Mouse (Mus musculus): ENCODE measurements at regions not wholly inside any gene's neighbourhood (a gene's known extent, or its start where the extent isn't known, plus 50 kb on each side); places are given as distances from the start of the nearest gene placed in this dataset.

DNA sequence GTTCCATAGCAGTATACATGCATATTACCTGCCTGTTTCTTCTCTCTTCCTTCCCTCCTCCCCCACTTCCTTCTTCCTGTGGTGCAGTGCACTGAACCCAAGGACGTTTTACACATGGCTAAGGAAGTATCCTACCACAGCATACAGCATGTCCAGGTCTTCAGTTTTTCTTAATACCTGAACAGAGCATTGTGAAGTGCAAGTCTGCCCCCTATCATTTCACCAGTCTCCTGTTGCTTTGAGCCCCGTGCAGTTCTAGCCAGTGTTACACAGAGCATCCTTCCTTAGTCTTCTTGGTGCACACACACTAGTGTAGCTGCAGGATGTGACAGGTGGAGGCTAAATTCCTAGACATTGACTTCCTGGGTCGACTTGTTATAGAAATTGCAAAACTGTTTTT is 53.7 kb upstream of the Foxb1 start:
- H3K79me2 ChIP-seq (ENCODE audit: control insufficient read depth, insufficient read depth, low read length, poor library complexity), result no peaks in the 10 kb centered on the region
- no peak for DNase-seq (ENCODE audit: low read depth, low spot score)

GRCm38 (mm10) chr9:69823179-69823966 is 62.6 kb upstream of the Foxb1 start:
- no peak for DNase-seq (ENCODE audit: low read depth, low spot score)
- H3K9me3 ChIP-seq (replicated peaks; ENCODE audit: insufficient read depth, low read length), result no peaks in the 10 kb centered on the region
- no peaks in the 10 kb centered on the region for H3K79me2 ChIP-seq (ENCODE audit: control insufficient read depth, insufficient read depth, low read length, poor library complexity)

More for the DNA sequence above, 53.7 kb upstream of the Foxb1 start:
- Histone ChIP-seq H3K27me3 (ENCODE audit: control insufficient read depth in 1 of 2, insufficient read depth in 2 of 2, low read length in 2 of 2) (no peaks in the 10 kb centered on the region), H3K27ac (ENCODE audit: control insufficient read depth, low read depth, low read length) (no peak overlapping the region), H3K9me3 (replicated peaks; ENCODE audit: insufficient read depth, low read length) (no peaks in the 10 kb centered on the region), H3K9ac (ENCODE audit: control insufficient read depth, low read depth, low read length, poor library complexity, severe bottlenecking) (no peak overlapping the region), H3K4me1 (ENCODE audit: control insufficient read depth in 1 of 2, insufficient read depth in 2 of 2, low read length in 2 of 2) (no peaks in the 10 kb centered on the region), H3K36me3 (ENCODE audit: control insufficient read depth in 1 of 2, insufficient read depth in 2 of 2, low read length in 2 of 2) (no peaks in the 10 kb centered on the region), H3K4me3 (ENCODE audit: control insufficient read depth in 1 of 2, insufficient read depth in 1 of 2, low read depth in 2 of 2, low read length in 2 of 2) (no peak overlapping the region)
- no peak for TF ChIP-seq GABPA (IDR thresholded peaks at IDR 0.05; ENCODE audit: low read depth, low read length)
- no peak for TF ChIP-seq MYC (IDR thresholded peaks at IDR 0.05; ENCODE audit: low read depth, low read length)
- no peak for TF ChIP-seq TAL1 (IDR thresholded peaks at IDR 0.05; ENCODE audit: low read length)
- no peak for TF ChIP-seq MAZ (IDR thresholded peaks at IDR 0.05; ENCODE audit: low read depth, low read length)
- TF ChIP-seq NRF1 (IDR thresholded peaks at IDR 0.05; ENCODE audit: insufficient read depth, low read depth, low read length, poor library complexity, severe bottlenecking), result no peak
- no peak for TF ChIP-seq ZKSCAN1 (IDR thresholded peaks at IDR 0.05; ENCODE audit: low read depth, low read length)
- no peak for TF ChIP-seq CHD1 (IDR thresholded peaks at IDR 0.05; ENCODE audit: low read depth, low read length)
- no peak for TF ChIP-seq ZNF384 (IDR thresholded peaks at IDR 0.05; ENCODE audit: low read depth, low read length)
- TF ChIP-seq TBP (IDR thresholded peaks at IDR 0.05; ENCODE audit: low read depth, low read length), result no peak
- no peak for TF ChIP-seq MXI1 (IDR thresholded peaks at IDR 0.05; ENCODE audit: low read depth, low read length)
- TF ChIP-seq MYB (IDR thresholded peaks at IDR 0.05; ENCODE audit: low read depth, low read length), result no peak
- TF ChIP-seq HCFC1 (IDR thresholded peaks at IDR 0.05; ENCODE audit: low read depth, low read length), result no peak

More at GRCm38 (mm10) chr9:69823179-69823966, 62.6 kb upstream of the Foxb1 start:
- TF ChIP-seq USF1 (IDR thresholded peaks at IDR 0.05; ENCODE audit: low read depth, low read length), result no peak
- no peak for TF ChIP-seq ZC3H11A (IDR thresholded peaks at IDR 0.05; ENCODE audit: low read depth, low read length)
- no peak for TF ChIP-seq ZMIZ1 (IDR thresholded peaks at IDR 0.05; ENCODE audit: low read depth, low read length)
- no peak for TF ChIP-seq POLR2AphosphoS5 (IDR thresholded peaks at IDR 0.05; ENCODE audit: borderline replicate concordance, low read depth, low read length)
- no peak for TF ChIP-seq TCF12 (IDR thresholded peaks at IDR 0.05; ENCODE audit: low read depth, low read length)
- no peak for TF ChIP-seq KAT2A (conservative IDR thresholded peaks at IDR 0.05; ENCODE audit: low read depth, low read length)
- TF ChIP-seq MYB (IDR thresholded peaks at IDR 0.05; ENCODE audit: low read depth, low read length), result no peak
- TF ChIP-seq JUND (IDR thresholded peaks at IDR 0.05; ENCODE audit: low read depth, low read length), result no peak
- no peak for TF ChIP-seq CHD1 (IDR thresholded peaks at IDR 0.05; ENCODE audit: low read depth, low read length)
- TF ChIP-seq POLR2AphosphoS2 (IDR thresholded peaks at IDR 0.05; ENCODE audit: low read length), result no peak
- TF ChIP-seq SIN3A (IDR thresholded peaks at IDR 0.05; ENCODE audit: low read length), result no peak
- TF ChIP-seq NELFE (IDR thresholded peaks at IDR 0.05; ENCODE audit: low read depth, low read length), result no peak
- no peak for TF ChIP-seq CTCF (IDR thresholded peaks at IDR 0.05 in 2 of 3, conservative IDR thresholded peaks at IDR 0.05 in 1 of 3; ENCODE audit: control insufficient read depth in 1 of 3, insufficient read depth in 1 of 3, low read depth in 2 of 3, low read length in 3 of 3, poor library complexity in 1 of 3, severe bottlenecking in 1 of 3)
- no peak for TF ChIP-seq RCOR1 (IDR thresholded peaks at IDR 0.05; ENCODE audit: low read depth, low read length)
- no peak for TF ChIP-seq GABPA (IDR thresholded peaks at IDR 0.05; ENCODE audit: low read depth, low read length)
- no peaks in the 10 kb centered on the region for H3K36me3 ChIP-seq (ENCODE audit: control insufficient read depth in 1 of 2, insufficient read depth in 2 of 2, low read length in 2 of 2)
- H3K27me3 ChIP-seq (ENCODE audit: control insufficient read depth in 1 of 2, insufficient read depth in 2 of 2, low read length in 2 of 2), result no peaks in the 10 kb centered on the region
- H3K4me1 ChIP-seq (ENCODE audit: control insufficient read depth in 1 of 2, insufficient read depth in 2 of 2, low read length in 2 of 2), result no peaks in the 10 kb centered on the region
- no peak overlapping the region for H3K9ac ChIP-seq (ENCODE audit: control insufficient read depth, low read depth, low read length, poor library complexity, severe bottlenecking)
- no peak overlapping the region for H3K27ac ChIP-seq (ENCODE audit: control insufficient read depth, low read depth, low read length)
- H3K4me3 ChIP-seq (ENCODE audit: control insufficient read depth in 1 of 2, insufficient read depth in 1 of 2, low read depth in 2 of 2, low read length in 2 of 2), result no peak overlapping the region

All from MEL (cell line).